Mouse (Mus musculus) kidney, adult 18-20 months (tissue): ENCODE measurements around the gene Pfdn6.
"Not testable (repeated sequence)": the region's sequence is repeated elsewhere in the genome, so short reads cannot be mapped to it uniquely, and the experiment has no call there.

ENCODE experiments used
- DNase-seq: peaks from one replicate; pipeline ENCODE4 v3.0.0; 2021

Gene Pfdn6

GRCm38 (mm10) chr17:33891357-33891756, 48.8 kb downstream of the Pfdn6 start:
- DNase-seq = no peak

GRCm38 (mm10) chr17:33890533-33891059, 49.5 kb downstream of the Pfdn6 start, which contains the start of gene Kifc1:
Kifc1 (minus strand) TSS chr17:33890661.
- peak; percentile 98 for DNase-seq

- DNase-seq = not testable (repeated sequence)
These were observed 50.1 kb downstream of the Pfdn6 start for GRCm38 (mm10) chr17:33889941-33890532.
